Mouse (Mus musculus): ENCODE results near the gene 4932438A13Rik.

4932438A13Rik gene

GRCm38 (mm10) chr3:36941572-36941971, 78.7 kb downstream of the 4932438A13Rik start:
- no peak for DNase-seq

GRCm38 (mm10) chr3:36942108-36942507, 79.2 kb downstream of the 4932438A13Rik start:
- DNase-seq = no peak

- DNase-seq = no peak
Observed at GRCm38 (mm10) chr3:36943706-36944105, 80.8 kb downstream of the 4932438A13Rik start.

- DNase-seq = no peak
Observed at GRCm38 (mm10) chr3:37037979-37038378, 175.1 kb downstream of the 4932438A13Rik start.

- no peak for DNase-seq
Observed at GRCm38 (mm10) chr3:37039811-37040210, 176.9 kb downstream of the 4932438A13Rik start.

GRCm38 (mm10) chr3:37051491-37051890, 188.6 kb downstream of the 4932438A13Rik start:
- peak; percentile 35 for DNase-seq

GRCm38 (mm10) chr3:37063406-37063805, 200.5 kb downstream of the 4932438A13Rik start, which contains the start of gene Adad1:
Gene Adad1 (plus strand): TSS chr3:37063527.
- no peak for DNase-seq

GRCm38 (mm10) chr3:37073211-37073610, 210.3 kb downstream of the 4932438A13Rik start:
- no peak for DNase-seq

- DNase-seq = no peak
Observed at GRCm38 (mm10) chr3:37084860-37085259, 222.0 kb downstream of the 4932438A13Rik start.

- no peak for DNase-seq
Observed at GRCm38 (mm10) chr3:37090721-37091120, 227.8 kb downstream of the 4932438A13Rik start.
